Mouse (Mus musculus) activated CD4-positive, CD25-positive, alpha-beta regulatory T cell, adult 4 months (primary cell): Measurements from ENCODE around the gene Gm13090. TPM values are rescaled to one million over a fixed set of nuclear protein-coding genes. Genes with fewer than 3 reads are reported as not detected.

Experiments used
- ATAC-seq: one replicate; pipeline ENCODE4 v1.8.0; 2017
- polyA plus RNA-seq, 2 experiments: library from polyadenylated mRNA; unstranded; fragments of 100-300 nt; shearing (Covaris generic); gene quantifications; one replicate each; pipeline ENCODE4 v1.2.1; 2017

Gm13090 gene
- polyA plus RNA-seq, 2 experiments from 2014 or later: not detected

- ATAC-seq: no peak
Measured at GRCm38 (mm10) chr4:151097104-151097438, 7.7 kb downstream of the Gm13090 start.

GRCm38 (mm10) chr4:151103646-151104045, 14.3 kb downstream of the Gm13090 start:
- ATAC-seq: no peak

- ATAC-seq: no peak
Measured at GRCm38 (mm10) chr4:151104147-151104546, 14.8 kb downstream of the Gm13090 start.

GRCm38 (mm10) chr4:151105886-151106285, 16.5 kb downstream of the Gm13090 start:
- ATAC-seq: no peak

- ATAC-seq: no peak
Measured at GRCm38 (mm10) chr4:151106468-151106867, 17.1 kb downstream of the Gm13090 start.

GRCm38 (mm10) chr4:151107131-151108001, 18.0 kb downstream of the Gm13090 start:
- no peak for ATAC-seq

- peak; percentile 88 for ATAC-seq
Measured at GRCm38 (mm10) chr4:151108028-151108771, 18.8 kb downstream of the Gm13090 start.

- no peak for ATAC-seq
Measured at GRCm38 (mm10) chr4:151108834-151109241, 19.5 kb downstream of the Gm13090 start.

GRCm38 (mm10) chr4:151111226-151111625, 21.9 kb downstream of the Gm13090 start:
- ATAC-seq: no peak

- ATAC-seq: no peak
Measured at GRCm38 (mm10) chr4:151114574-151114973, 25.2 kb downstream of the Gm13090 start.

GRCm38 (mm10) chr4:151118883-151119282, 29.5 kb downstream of the Gm13090 start:
- no peak for ATAC-seq

- no peak for ATAC-seq
Measured at GRCm38 (mm10) chr4:151127636-151128548, 38.5 kb downstream of the Gm13090 start.

GRCm38 (mm10) chr4:151128641-151129541, 39.5 kb downstream of the Gm13090 start:
- ATAC-seq: no peak

GRCm38 (mm10) chr4:151129725-151130557, 40.6 kb downstream of the Gm13090 start:
- ATAC-seq: no peak

GRCm38 (mm10) chr4:151130756-151131490, 41.6 kb downstream of the Gm13090 start:
- ATAC-seq: no peak

- ATAC-seq: no peak
Measured at GRCm38 (mm10) chr4:151132493-151132892, 43.1 kb downstream of the Gm13090 start.

GRCm38 (mm10) chr4:151133760-151134159, 44.4 kb downstream of the Gm13090 start:
- no peak for ATAC-seq

GRCm38 (mm10) chr4:151135491-151135890, 46.1 kb downstream of the Gm13090 start:
- no peak for ATAC-seq

- ATAC-seq: no peak
Measured at GRCm38 (mm10) chr4:151137701-151138100, 48.3 kb downstream of the Gm13090 start.

- no peak for ATAC-seq
Measured at GRCm38 (mm10) chr4:151138135-151138534, 48.8 kb downstream of the Gm13090 start.
